Mouse (Mus musculus) lung, postnatal 36 days (tissue): ENCODE measurements at regions not wholly inside any gene's neighbourhood (a gene's known extent, or its start where the extent isn't known, plus 50 kb on each side); places are given as distances from the start of the nearest gene placed in this dataset.

Experiments
- DNase-seq: peaks from one replicate; pipeline ENCODE4 v3.0.0; 2022; ENCODE audit warnings: mixed read lengths

GRCm38 (mm10) chr1:33395733-33396132, 273.9 kb downstream of the Prim2 start:
- no peak for DNase-seq

- DNase-seq = no peak
These were observed 274.5 kb downstream of the Prim2 start for GRCm38 (mm10) chr1:33394989-33395594.

GRCm38 (mm10) chr1:33370796-33371195, 298.8 kb downstream of the Prim2 start:
- DNase-seq = peak; percentile 46

- DNase-seq = no peak
These were observed 306.7 kb downstream of the Prim2 start for GRCm38 (mm10) chr1:33362688-33363426.

- DNase-seq = peak; percentile 10
These were observed 335.5 kb downstream of the Prim2 start for GRCm38 (mm10) chr1:33334061-33334460.
